Mouse (Mus musculus) embryo, embryonic 10 days (tissue): ENCODE data around the gene Gas7.

ENCODE experiments used
- DNase-seq: peaks from one replicate; pipeline ENCODE4 v3.0.0-alpha.2; 2015; ENCODE audit warnings: low spot score

The Gas7 gene

GRCm38 (mm10) chr11:67454874-67455526, at the start of gene Gas7:
Gas7 (plus strand) TSS chr11:67455437.
- DNase-seq = peak; percentile 64

- no peak for DNase-seq
Measured at GRCm38 (mm10) chr11:67414346-67414940, 40.8 kb upstream of the Gas7 start.

DNA sequence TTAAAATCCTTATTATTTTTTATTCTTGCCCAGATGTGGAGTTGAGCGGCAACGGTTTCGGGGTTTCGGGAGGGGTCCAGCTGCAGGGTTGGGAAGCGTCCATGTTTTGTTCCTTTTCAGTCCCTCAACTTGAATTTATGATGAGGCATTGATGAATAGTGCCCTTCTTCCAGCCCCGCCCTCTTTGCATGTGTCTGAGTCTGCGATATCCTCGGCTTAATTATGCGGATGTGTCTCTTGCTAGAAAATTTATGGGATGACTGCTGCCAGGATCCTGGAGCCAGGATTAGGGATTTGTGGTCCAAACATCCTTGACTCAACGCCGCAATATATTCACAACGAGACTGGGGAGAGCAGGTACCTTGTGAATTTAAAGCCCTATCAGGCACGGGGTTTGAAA, 31.7 kb upstream of the Gas7 start:
- DNase-seq = no peak

DNA sequence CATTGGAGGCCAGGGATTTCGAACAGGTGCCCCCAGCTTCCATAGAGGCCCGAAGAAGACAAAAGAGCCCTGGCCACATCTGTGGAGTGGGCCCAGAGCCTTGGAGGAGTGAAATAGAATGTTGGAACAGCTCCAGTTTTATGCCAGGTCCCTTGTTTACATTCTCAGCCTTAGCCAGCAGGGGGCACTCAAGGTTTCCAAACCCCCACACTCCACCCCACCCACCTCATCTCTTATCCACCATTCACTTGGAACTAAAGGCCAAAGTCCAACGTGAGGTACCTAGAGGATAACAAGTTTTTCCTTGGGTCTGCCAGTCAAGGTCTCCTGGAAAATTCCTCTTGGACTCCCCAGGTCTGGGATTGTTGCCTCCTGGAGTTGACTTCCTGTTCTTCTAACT, 27.0 kb upstream of the Gas7 start:
- DNase-seq = peak; percentile 31

GRCm38 (mm10) chr11:67429836-67430235, 25.4 kb upstream of the Gas7 start:
- no peak for DNase-seq

DNA sequence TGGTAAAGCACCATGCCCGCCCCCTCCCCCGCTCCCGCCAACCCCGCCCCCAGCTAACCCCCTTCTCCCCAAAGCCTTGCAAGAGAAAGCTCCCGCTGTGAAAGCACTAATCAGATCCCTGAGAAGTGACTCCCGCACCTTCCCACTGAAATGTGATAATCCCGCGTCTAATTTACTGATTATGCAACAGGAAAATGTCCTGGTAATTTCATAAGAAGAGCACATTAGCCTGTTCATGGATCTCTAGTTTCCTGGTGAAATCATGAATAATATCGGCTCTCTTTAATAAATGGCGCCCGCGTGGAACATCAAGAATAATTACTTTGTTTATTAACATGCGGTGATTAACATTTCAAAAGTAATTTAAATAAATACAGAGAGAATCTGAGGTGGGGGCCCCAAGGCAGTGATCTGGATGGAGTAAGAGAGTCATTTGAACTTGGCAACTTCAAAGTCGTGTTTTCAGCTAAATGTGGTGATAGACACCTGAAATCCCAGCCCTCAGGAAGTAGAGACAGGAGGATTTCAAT, 24.1 kb upstream of the Gas7 start:
- DNase-seq = no peak

DNA sequence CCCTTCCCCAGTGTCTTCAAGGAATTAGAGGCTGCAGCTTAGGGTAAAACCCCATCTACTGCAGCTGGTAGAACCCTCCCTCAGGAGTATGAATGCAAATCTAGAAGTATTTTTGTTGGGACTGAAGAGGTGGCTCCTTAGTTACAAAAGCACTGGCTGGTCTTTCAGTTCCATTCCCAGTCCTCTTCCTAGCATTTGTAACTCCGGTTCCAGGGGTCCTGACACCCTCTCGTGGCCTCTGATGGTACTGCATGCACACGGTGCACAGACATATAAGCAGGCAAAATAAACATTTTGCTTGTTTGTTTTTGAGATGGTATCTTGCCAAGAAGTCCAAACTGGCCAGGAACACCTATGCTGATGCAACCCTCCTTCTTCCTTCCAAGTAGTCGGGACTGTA, 23.4 kb upstream of the Gas7 start:
- peak; percentile 29 for DNase-seq

DNA sequence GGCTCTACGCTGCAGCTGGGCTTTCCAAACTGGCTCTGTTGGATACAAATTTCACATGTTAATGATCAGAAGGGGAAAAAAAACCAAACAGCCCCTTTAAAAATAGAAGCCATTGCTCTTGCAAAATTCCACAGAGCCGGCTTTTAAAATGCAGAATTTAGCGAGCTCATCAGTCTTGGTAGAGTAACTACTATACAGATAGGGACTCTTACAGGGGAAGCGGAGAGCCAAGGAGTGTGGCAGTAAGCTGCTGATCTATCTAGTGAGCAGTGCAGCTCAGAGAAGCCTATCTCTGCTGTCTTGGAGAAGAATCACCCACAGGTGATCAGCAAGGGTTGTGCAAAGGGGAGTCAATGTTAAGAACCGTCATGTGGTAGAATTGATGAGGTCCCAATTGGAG, 21.5 kb upstream of the Gas7 start:
- no peak for DNase-seq

GRCm38 (mm10) chr11:67438746-67439145, 16.5 kb upstream of the Gas7 start:
- DNase-seq = no peak

- no peak for DNase-seq
Measured at GRCm38 (mm10) chr11:67445058-67445825, 10.0 kb upstream of the Gas7 start.

GRCm38 (mm10) chr11:67451525-67451924, 3.7 kb upstream of the Gas7 start:
- DNase-seq = no peak

DNA sequence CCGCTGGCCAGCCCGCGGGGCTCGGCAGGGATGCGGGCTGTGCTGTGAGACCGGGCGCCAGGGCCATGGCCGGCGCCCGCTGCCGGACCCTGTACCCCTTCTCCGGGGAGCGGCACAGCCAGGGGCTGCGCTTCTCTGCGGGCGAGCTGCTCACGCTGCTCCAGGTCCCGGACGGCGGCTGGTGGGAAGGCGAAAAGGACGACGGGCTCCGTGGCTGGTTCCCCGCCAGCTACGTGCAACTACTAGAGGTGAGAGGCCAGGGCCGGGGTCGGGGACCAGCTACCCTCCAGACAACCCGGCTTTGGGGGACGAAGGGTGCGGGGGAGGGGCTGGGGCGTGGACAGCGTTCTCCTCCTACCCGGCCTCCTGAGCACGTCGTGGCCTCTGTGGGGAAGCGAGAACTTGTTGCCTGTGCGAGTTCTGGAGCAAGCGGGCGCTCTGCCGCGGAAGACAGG, 317 bp downstream of the Gas7 start:
- DNase-seq = peak; percentile 37

GRCm38 (mm10) chr11:67456029-67456428, 792 bp downstream of the Gas7 start:
- DNase-seq = no peak

GRCm38 (mm10) chr11:67458171-67458570, 2.9 kb downstream of the Gas7 start:
- DNase-seq = peak; percentile 65

- DNase-seq = no peak
Measured at GRCm38 (mm10) chr11:67467132-67467531, 11.9 kb downstream of the Gas7 start.

GRCm38 (mm10) chr11:67468846-67469245, 13.6 kb downstream of the Gas7 start:
- no peak for DNase-seq

GRCm38 (mm10) chr11:67474590-67474989, 19.4 kb downstream of the Gas7 start:
- DNase-seq = no peak

GRCm38 (mm10) chr11:67479534-67479933, 24.3 kb downstream of the Gas7 start:
- DNase-seq = no peak

DNA sequence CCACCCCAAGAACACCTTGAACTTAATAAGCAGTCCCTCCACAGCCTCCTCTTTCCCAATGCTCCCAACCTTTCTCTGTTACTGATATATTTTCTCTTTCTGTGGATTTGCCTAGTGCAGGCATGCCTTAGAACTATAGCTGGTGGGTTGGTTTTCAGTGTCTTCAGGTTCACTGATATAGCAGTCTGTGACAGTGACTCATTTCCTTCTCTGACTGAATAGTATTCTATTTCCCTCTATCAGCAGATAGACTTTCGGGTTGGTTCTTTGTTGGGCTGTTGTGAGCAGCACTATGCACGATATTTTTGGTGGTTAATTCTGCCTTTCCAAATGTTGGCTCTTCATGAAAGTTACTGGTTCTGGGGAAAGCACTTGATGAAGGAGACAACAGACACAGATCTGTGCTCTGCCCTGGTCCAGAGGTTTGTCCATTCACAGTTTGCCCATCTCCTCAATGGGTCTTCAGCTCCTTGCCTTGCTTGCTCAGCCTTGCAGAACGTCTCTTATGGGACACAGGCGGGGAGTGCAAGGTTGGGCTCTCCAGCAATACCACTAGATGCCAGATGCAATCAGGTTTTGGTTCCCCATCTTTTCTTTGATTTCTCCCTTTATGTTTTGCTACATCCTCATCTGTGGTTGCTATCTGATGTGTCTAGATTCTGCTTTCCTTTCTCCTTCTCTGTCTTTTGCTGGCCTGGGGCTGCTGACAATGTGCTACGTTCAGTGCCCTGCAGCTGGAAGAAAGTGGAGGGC, 25.1 kb downstream of the Gas7 start:
- DNase-seq = no peak

DNA sequence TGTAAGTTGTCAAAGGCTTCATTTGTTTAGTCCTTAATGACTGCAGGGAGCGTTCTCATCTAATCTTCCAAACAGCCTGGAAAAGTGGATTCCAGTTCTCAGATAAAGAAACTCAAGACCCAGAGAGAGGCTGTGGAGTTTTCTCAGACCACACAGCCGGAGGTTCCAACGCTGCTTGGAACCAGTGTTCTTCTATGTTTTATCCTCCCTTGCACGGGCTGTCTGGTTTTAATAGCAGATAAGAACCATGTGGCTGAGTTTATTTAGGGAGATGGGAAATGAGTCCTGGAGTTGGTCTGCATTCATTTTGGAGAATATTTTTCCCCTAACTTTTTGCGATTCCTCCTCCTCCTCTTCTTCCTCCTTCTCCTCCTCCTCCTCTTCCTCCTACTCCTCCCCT, 26.5 kb downstream of the Gas7 start:
- DNase-seq = no peak

- DNase-seq = no peak
Measured at GRCm38 (mm10) chr11:67482217-67482760, 27.1 kb downstream of the Gas7 start.

DNA sequence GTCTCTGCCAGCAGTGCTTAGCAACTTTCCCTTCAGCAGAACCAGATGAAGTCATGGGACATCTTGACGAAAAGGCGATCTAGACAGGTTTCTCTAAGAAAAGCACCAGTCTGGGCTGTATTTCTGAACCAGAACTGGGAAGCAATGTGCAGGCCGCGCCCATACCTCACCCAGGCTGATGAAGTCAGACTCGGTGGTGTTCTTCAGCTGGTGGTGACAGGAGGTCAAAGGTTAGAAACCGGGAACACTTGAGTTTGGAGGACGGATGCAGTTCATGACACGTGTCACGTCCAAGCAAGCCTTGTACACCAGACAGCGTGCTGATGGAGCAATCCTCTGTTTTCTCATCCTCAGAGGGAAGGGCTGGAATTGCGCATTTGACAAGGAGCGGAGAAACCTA, 32.9 kb downstream of the Gas7 start:
- no peak for DNase-seq
